Mouse (Mus musculus) MEL (cell line): ENCODE data around the gene Sp100. TPM values are rescaled to one million over a fixed set of nuclear protein-coding genes. Genes with fewer than 3 reads are reported as not detected.

Experiments used
- DNase-seq: peaks from one replicate; pipeline ENCODE4 v3.0.0; 2011; ENCODE audit warnings: low read depth, low spot score
- H3K27ac ChIP-seq: 2 replicates; pipeline ENCODE4 v1.5.1; 2012; ENCODE audit warnings: low read depth, mild to moderate bottlenecking, control low read depth, low read length, moderate library complexity; ENCODE audit not compliant: control insufficient read depth
- H3K27me3 ChIP-seq, 2 experiments: fragments of 150-350 bp in 1 of 2; sonication (generic) in 1 of 2; 2 replicates each; pipeline ENCODE4 v1.6.1; 2012; ENCODE audit warnings: low read length in 2 of 2, mild to moderate bottlenecking in 2 of 2, improper control_type of control experiment in 1 of 2, moderate library complexity in 1 of 2; ENCODE audit not compliant: insufficient read depth in 2 of 2, control insufficient read depth in 1 of 2
- H3K36me3 ChIP-seq, 2 experiments: 2 replicates each; pipeline ENCODE4 v1.6.1; 2012 to 2014; ENCODE audit warnings: low read length in 2 of 2, improper control_type of control experiment in 1 of 2, inconsistent platforms in 1 of 2, mild to moderate bottlenecking in 1 of 2; ENCODE audit not compliant: insufficient read depth in 2 of 2, control insufficient read depth in 1 of 2
- H3K4me1 ChIP-seq, 2 experiments: fragments of 150-350 bp in 1 of 2; sonication (generic) in 1 of 2; 2 replicates each; pipeline ENCODE4 v1.6.1; 2012; ENCODE audit warnings: low read length in 2 of 2, improper control_type of control experiment in 1 of 2, mild to moderate bottlenecking in 1 of 2; ENCODE audit not compliant: insufficient read depth in 2 of 2, control insufficient read depth in 1 of 2
- H3K4me3 ChIP-seq, 2 experiments: fragments of 150-350 bp in 1 of 2; sonication (generic) in 1 of 2; 2 replicates each; pipeline ENCODE4 v1.5.1; 2012; ENCODE audit warnings: low read depth in 2 of 2, low read length in 2 of 2, mild to moderate bottlenecking in 2 of 2, moderate library complexity in 2 of 2, control low read depth in 1 of 2, improper control_type of control experiment in 1 of 2; ENCODE audit not compliant: control insufficient read depth in 1 of 2, insufficient read depth in 1 of 2
- H3K79me2 ChIP-seq: 2 replicates; pipeline ENCODE4 v1.6.1; 2012; ENCODE audit warnings: mild to moderate bottlenecking, low read length, moderate library complexity; ENCODE audit not compliant: control insufficient read depth, poor library complexity, insufficient read depth
- H3K9ac ChIP-seq: 2 replicates; pipeline ENCODE4 v1.6.1; 2012; ENCODE audit warnings: low read depth, mild to moderate bottlenecking, control low read depth, low read length, moderate library complexity; ENCODE audit not compliant: control insufficient read depth, poor library complexity, severe bottlenecking
- H3K9me3 ChIP-seq: fragments of 150-350 bp; sonication (generic); replicated peaks from 2 replicates; pipeline ENCODE4 v1.6.1; 2012; ENCODE audit warnings: mild to moderate bottlenecking, low read length, improper control_type of control experiment, moderate library complexity; ENCODE audit not compliant: insufficient read depth
- BHLHE40 ChIP-seq: IDR thresholded peaks from 2 replicates; pipeline ENCODE4 v1.6.1; 2012; ENCODE audit warnings: low read depth, mild to moderate bottlenecking, inconsistent platforms, low read length, improper control_type of control experiment, borderline replicate concordance
- CHD2 ChIP-seq: IDR thresholded peaks from 2 replicates; pipeline ENCODE4 v1.6.1; 2011; ENCODE audit warnings: low read length, improper control_type of control experiment
- E2F4 ChIP-seq: IDR thresholded peaks from 2 replicates; pipeline ENCODE4 v1.6.1; 2011; ENCODE audit warnings: low read depth, low read length, improper control_type of control experiment, borderline replicate concordance
- EP300 ChIP-seq, 2 experiments: IDR thresholded peaks; 2 replicates each; pipeline ENCODE4 v1.6.1; 2011; ENCODE audit warnings: improper control_type of control experiment in 2 of 2, low read length in 2 of 2, low read depth in 1 of 2, mild to moderate bottlenecking in 1 of 2
- ETS1 ChIP-seq: IDR thresholded peaks from 2 replicates; pipeline ENCODE4 v1.6.1; 2012; ENCODE audit warnings: low read depth, mild to moderate bottlenecking, inconsistent platforms, low read length, improper control_type of control experiment, moderate library complexity
- GABPA ChIP-seq: IDR thresholded peaks from 2 replicates; pipeline ENCODE4 v1.6.1; 2012; ENCODE audit warnings: low read depth, mild to moderate bottlenecking, inconsistent platforms, low read length, improper control_type of control experiment, moderate library complexity
- HCFC1 ChIP-seq: IDR thresholded peaks from 2 replicates; pipeline ENCODE4 v1.6.1; 2012; ENCODE audit warnings: low read depth, mild to moderate bottlenecking, inconsistent platforms, low read length, improper control_type of control experiment, moderate library complexity
- JUND ChIP-seq: IDR thresholded peaks from 2 replicates; pipeline ENCODE4 v1.6.1; 2011; ENCODE audit warnings: low read depth, mild to moderate bottlenecking, improper control_type of control experiment, low read length
- MYC ChIP-seq: IDR thresholded peaks from 2 replicates; pipeline ENCODE4 v1.6.1; 2011; ENCODE audit warnings: low read depth, mild to moderate bottlenecking, low read length, improper control_type of control experiment, moderate library complexity
- POLR2AphosphoS5 ChIP-seq: IDR thresholded peaks from 2 replicates; pipeline ENCODE4 v1.6.1; 2012; ENCODE audit warnings: low read depth, borderline replicate concordance, mild to moderate bottlenecking, inconsistent platforms, low read length, moderate library complexity, mixed read lengths
- RCOR1 ChIP-seq: IDR thresholded peaks from 2 replicates; pipeline ENCODE4 v1.6.1; 2012; ENCODE audit warnings: low read depth, mild to moderate bottlenecking, inconsistent platforms, low read length, improper control_type of control experiment
- TAL1 ChIP-seq: IDR thresholded peaks from 2 replicates; pipeline ENCODE4 v1.6.1; 2012; ENCODE audit warnings: mild to moderate bottlenecking, inconsistent platforms, low read length, moderate library complexity, mixed read lengths
- TBP ChIP-seq: IDR thresholded peaks from 2 replicates; pipeline ENCODE4 v1.8.0; 2011; ENCODE audit warnings: low read depth, low read length, improper control_type of control experiment
- UBTF ChIP-seq: IDR thresholded peaks from 2 replicates; pipeline ENCODE4 v1.6.1; 2012; ENCODE audit warnings: low read depth, mild to moderate bottlenecking, inconsistent platforms, low read length, improper control_type of control experiment, moderate library complexity, borderline replicate concordance; ENCODE audit not compliant: insufficient read depth
- USF1 ChIP-seq: IDR thresholded peaks from 2 replicates; pipeline ENCODE4 v1.6.1; 2014; ENCODE audit warnings: low read depth, mild to moderate bottlenecking, inconsistent platforms, low read length, improper control_type of control experiment, moderate library complexity
- USF2 ChIP-seq, 2 experiments: IDR thresholded peaks; 2 replicates each; pipeline ENCODE4 v1.6.1; 2011 to 2012; ENCODE audit warnings: improper control_type of control experiment in 2 of 2, low read length in 2 of 2, borderline replicate concordance in 1 of 2, inconsistent platforms in 1 of 2, low read depth in 1 of 2, mild to moderate bottlenecking in 1 of 2; ENCODE audit not compliant: insufficient read depth in 1 of 2
- ZC3H11A ChIP-seq: IDR thresholded peaks from 2 replicates; pipeline ENCODE4 v1.6.1; 2012; ENCODE audit warnings: low read depth, mild to moderate bottlenecking, inconsistent platforms, low read length, improper control_type of control experiment
- ZKSCAN1 ChIP-seq: IDR thresholded peaks from 2 replicates; pipeline ENCODE4 v1.6.1; 2012; ENCODE audit warnings: low read depth, mild to moderate bottlenecking, inconsistent platforms, low read length, improper control_type of control experiment, moderate library complexity
- ZNF384 ChIP-seq: IDR thresholded peaks from 2 replicates; pipeline ENCODE4 v1.6.1; 2012; ENCODE audit warnings: low read depth, mild to moderate bottlenecking, inconsistent platforms, low read length, improper control_type of control experiment
- polyA plus RNA-seq, 2 experiments: library from polyadenylated mRNA; stranded (reverse) in 1 of 2; unstranded in 1 of 2; fragments of >175 nt in 1 of 2; fragments of >200 nt in 1 of 2; gene quantifications; 2 replicates each; pipeline versions ENCODE4 v1.2.1 to v1.2.4; 2012; ENCODE audit warnings: low replicate concordance in 2 of 2, low read depth in 1 of 2; ENCODE audit not compliant: insufficient read length in 2 of 2, insufficient read depth in 1 of 2, missing spikeins in 1 of 2
- total RNA-seq: library from RNA; depleted of rRNA; stranded (reverse); fragments of 300-350 nt; gene quantifications from 2 replicates; pipeline ENCODE4 v1.2.3, GENCODE M21; 2012

The Sp100 gene
- total and polyA plus RNA-seq, 3 experiments, result 3.7 to 6.5 TPM; not detected in 1

DNA sequence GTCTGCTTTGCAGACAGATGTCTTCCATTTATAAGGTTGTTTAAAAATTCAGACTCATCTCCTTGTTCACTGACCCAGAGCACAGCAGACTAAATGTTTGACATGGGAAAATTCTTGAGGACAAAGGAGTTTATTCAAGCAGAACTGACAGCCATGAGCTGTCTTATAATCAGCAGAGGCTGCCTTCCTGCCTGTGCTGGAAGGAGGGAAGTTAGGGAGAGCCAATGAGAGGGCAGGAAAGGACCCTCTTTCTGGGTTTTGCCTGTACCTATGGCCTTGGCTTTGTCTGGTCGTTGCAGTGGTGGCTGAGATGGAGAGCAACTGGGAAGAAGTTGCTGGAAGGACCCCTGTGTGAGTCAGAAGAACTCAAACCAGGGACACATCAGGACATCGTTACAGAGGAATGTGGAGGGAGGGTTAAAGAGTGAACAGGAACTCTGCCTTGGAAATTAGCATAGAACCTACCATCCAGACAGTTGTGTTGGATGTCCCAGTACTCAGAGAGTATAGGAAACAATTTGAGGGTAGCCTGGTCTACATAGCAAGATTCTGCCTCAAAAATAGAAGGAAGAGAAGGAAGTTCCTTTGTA is 93.2 kb downstream of the Sp100 start:
- no peaks in the 10 kb centered on the region for H3K36me3 ChIP-seq
- H3K27me3 ChIP-seq, result no peaks in the 10 kb centered on the region
- no peak overlapping the region for H3K4me3 ChIP-seq
- no peaks in the 10 kb centered on the region for H3K9me3 ChIP-seq
- no peaks in the 10 kb centered on the region for H3K79me2 ChIP-seq
- no peak overlapping the region for H3K27ac ChIP-seq
- TF ChIP-seq CHD2 (no peak), USF2 (IDR thresholded peaks at IDR 0.05; ENCODE audit: borderline replicate concordance in 1 of 2, insufficient read depth in 1 of 2, low read depth in 1 of 2, low read length in 2 of 2) (no peak), POLR2AphosphoS5 (no peak), MYC (no peak), E2F4 (no peak)
- H3K9ac ChIP-seq, result no peak overlapping the region
- peaks cover 0 to 4% of the 10 kb centered on the region in 2 experiments; a peak in 2 of 4 replicates for H3K4me1 ChIP-seq
- no peak for DNase-seq

DNA sequence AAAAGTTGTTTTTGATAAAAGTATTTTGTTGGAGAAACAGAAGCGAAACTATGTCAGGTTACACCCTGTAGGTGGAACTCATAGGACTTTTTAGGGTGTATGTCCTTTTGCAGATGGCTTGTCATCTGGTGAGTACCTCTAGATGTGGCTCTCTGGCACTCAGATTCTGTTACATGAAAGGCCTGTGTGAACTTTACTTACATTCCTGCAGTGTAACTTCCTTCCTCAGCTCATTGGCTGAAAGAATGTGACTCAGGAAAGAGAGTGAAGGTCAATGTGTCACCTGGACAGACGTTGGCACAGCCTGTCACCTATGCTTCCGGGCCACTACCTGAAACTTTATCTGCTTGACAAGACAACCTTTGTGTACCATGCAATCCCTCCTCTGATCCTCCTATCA is 94.8 kb downstream of the Sp100 start:
- H3K4me1 ChIP-seq, result peaks cover 0 to 4% of the 10 kb centered on the region in 2 experiments; a peak in 2 of 4 replicates
- H3K9ac ChIP-seq, result no peak overlapping the region
- H3K27me3 ChIP-seq, result no peaks in the 10 kb centered on the region
- DNase-seq, result no peak
- H3K9me3 ChIP-seq, result no peaks in the 10 kb centered on the region
- no peaks in the 10 kb centered on the region for H3K36me3 ChIP-seq
- H3K4me3 ChIP-seq, result no peak overlapping the region
- TF ChIP-seq USF1 (no peak), TAL1 (no peak), CHD2 (no peak), MYC (no peak), GABPA (no peak), HCFC1 (no peak), ZNF384 (no peak), TBP (no peak), EP300 (IDR thresholded peaks at IDR 0.05; ENCODE audit: low read depth in 1 of 2, low read length in 2 of 2) (no peak)
- H3K27ac ChIP-seq, result no peak overlapping the region
- no peaks in the 10 kb centered on the region for H3K79me2 ChIP-seq

DNA sequence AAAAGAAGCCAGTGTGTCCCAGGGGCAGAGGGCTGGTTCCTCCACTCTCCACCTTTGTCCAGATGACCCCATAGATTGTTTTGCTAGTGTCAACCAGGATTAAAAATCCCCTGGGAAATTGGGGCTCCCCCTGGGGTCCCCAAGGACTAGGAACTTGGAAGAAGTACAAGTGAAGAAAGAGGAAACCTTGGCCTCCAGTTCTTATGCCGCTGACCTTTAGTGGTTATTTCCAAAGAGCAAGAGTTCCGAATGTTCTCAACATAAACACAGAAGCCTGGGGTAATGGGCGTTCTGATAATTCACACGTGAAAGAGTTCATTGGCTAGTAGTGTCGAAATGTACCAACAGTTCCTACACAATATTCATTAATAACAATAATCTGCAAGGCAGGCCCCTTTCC is 96.7 kb downstream of the Sp100 start:
- no peak for DNase-seq
- H3K4me3 ChIP-seq, result no peak overlapping the region
- peaks cover 8 to 9% of the 10 kb centered on the region in 2 experiments for H3K4me1 ChIP-seq
- H3K36me3 ChIP-seq, result no peaks in the 10 kb centered on the region
- H3K9me3 ChIP-seq, result no peaks in the 10 kb centered on the region
- TF ChIP-seq UBTF (no peak), GABPA (no peak), ETS1 (no peak), POLR2AphosphoS5 (no peak), BHLHE40 (no peak), JUND (no peak), E2F4 (no peak), ZKSCAN1 (no peak), ZC3H11A (no peak), ZNF384 (no peak), RCOR1 (no peak)
- TF ChIP-seq, all 39 proteins: peak for 0
- Histone ChIP-seq H3K9ac (no peak overlapping the region), H3K79me2 (no peaks in the 10 kb centered on the region), H3K27me3 (no peaks in the 10 kb centered on the region), H3K27ac (no peak overlapping the region)
